Mouse (Mus musculus) T-helper 2 cell (primary cell): ENCODE data around the gene Shisa5.

ENCODE experiments used
- in situ Hi-C: fragments of 300-600 bp; cut with MboI, MseI; formaldehyde crosslinking; loops from one replicate; pipeline ENCODE4 v1.15.1; 2025; ENCODE audit warnings: high pct_unique_total_duplicates

Gene Shisa5

GRCm38 (mm10) chr9:109021428-109021827 lies 16.9 kb upstream of the Shisa5 start:
- in situ Hi-C loops, result no loop called here

GRCm38 (mm10) chr9:109022866-109023685 lies 15.3 kb upstream of the Shisa5 start:
- in situ Hi-C loops, result no loop called here

GRCm38 (mm10) chr9:109027521-109027920 lies 10.8 kb upstream of the Shisa5 start:
- in situ Hi-C loops, result no loop called here

DNA sequence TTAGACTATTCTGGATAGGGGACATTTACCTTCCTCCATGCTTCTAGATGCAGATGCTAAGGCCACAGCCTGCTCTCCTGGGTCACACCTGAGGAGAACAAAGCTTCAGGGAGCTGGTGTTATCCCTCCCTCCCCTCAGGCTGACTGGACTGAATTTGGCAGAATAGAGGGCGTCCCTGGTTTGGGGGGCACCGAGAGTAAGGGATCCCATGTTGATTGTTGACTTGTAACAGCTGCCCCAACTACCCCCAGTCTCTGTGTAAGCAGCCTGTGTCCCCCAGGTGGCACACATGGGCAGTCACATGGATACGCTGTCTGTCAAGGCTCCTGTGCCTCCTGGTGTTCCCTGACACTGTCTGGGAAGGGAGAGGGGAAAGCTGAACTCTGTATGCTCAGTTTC lies 9.9 kb upstream of the Shisa5 start:
- in situ Hi-C loops, result no loop called here

- in situ Hi-C loops, result no loop called here
Observed at GRCm38 (mm10) chr9:109028919-109029318, 9.4 kb upstream of the Shisa5 start.

DNA sequence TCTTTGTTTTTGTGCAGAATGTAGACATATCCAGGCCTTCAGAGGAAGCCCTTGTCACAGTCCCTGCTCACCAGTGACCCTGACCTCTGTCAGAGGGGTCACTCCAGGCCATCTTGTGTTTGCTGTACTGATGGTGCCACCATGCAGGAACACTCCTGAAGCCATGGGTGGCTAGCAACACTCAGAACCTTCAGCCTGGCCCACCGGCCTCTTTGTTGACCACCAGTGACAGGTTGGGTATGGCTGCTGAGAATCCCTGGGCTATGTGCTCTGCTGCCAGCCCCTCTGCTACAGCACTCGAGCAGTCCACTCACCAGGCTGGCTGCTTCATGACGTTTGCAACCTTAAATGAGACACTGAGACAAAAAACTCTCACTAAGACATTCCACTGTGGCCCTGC lies 8.1 kb upstream of the Shisa5 start:
- in situ Hi-C loops, result no loop called here

- in situ Hi-C loops, result no loop called here
Observed at GRCm38 (mm10) chr9:109031001-109031400, 7.4 kb upstream of the Shisa5 start.

GRCm38 (mm10) chr9:109031686-109032085 lies 6.7 kb upstream of the Shisa5 start:
- in situ Hi-C loops, result no loop called here

GRCm38 (mm10) chr9:109032435-109032834 lies 5.9 kb upstream of the Shisa5 start:
- in situ Hi-C loops, result no loop called here

DNA sequence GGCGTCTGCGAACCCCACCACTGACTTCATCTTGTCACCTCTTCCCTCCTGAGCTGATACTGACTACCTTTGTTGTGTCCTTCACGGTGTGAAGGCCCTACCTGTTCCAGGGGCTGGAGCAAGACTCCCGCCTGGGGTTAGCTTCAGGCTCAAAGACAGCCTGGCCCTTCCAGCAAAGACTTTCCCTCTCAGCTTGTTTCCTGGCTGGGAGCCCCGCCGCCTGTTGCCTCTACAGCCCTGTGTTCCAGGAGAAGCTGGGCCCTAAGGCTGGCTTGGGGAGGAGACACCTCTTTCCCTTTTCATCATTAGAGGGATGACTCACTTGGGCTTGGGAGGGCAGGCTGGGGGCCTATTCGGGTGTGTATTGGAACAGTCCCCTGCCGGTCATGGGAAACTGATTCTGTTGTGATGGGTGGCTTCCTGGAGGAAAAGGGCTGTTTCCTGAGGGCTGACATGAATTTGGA lies 568 bp downstream of the Shisa5 start:
- in situ Hi-C loops, result no loop called here

- in situ Hi-C loops, result no loop called here
Observed at GRCm38 (mm10) chr9:109039681-109040080, 1.3 kb downstream of the Shisa5 start.

DNA sequence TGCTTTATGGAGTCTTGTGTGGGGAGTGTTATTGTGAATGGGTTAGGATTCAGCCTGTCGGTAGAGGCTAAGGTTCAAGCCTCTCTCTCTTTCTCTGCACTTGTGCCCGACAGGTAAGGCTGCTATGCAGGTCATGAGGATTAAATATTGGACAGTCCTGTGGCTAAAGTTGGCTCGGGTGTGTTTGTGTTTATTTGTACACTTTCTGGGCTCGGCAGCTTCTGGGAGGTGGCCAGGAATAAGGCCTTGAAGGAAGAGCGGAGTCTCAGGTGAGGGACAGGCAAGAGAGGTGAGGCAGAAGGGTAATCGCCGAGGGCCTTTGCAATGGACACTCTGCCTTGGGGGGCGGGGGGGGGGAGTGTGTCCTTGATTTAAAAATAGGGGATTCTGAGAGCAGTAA lies 1.9 kb downstream of the Shisa5 start:
- in situ Hi-C loops, result no loop called here

- in situ Hi-C loops, result no loop called here
Observed at GRCm38 (mm10) chr9:109040906-109041305, 2.5 kb downstream of the Shisa5 start.

GRCm38 (mm10) chr9:109041351-109041750 lies 3.0 kb downstream of the Shisa5 start:
- in situ Hi-C loops, result no loop called here

DNA sequence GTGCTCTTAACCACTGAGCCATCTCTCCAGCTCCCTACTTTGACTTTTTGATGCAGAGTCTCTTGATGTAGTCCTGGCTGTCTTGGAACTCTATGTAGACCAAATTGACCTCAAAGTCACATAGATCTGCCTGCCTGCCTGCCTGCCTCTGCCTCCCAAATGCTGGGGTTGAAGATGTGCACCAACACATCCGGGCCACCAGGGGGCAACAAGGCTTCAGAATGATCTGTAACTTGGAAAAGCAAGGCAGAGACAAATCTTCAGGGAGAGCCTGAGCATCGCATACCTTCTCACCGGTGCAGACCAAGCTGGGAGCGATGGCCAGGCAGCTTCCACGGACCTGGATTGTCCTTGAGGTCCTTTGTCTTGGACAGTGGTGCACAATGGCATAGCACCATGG lies 7.9 kb downstream of the Shisa5 start:
- in situ Hi-C loops, result no loop called here

DNA sequence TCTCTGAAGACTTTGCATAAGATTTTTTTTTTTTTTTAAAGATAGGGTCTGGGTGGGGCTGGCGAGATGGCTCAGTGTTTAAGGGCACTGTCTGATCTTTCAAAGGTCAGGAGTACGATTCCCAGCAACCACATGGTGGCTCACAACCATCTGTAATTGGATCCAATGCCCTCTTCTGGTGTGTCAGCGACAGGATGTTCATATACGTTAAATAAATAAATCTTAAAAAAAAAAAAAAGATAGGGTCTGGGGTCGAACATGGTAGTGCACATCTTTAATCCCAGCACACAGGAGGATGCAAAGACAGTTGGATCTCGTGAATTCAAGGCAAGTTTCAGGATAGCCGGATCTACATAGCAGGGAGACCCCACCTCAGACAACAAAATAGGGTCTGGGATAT lies 11.0 kb downstream of the Shisa5 start:
- in situ Hi-C loops, result no loop called here

DNA sequence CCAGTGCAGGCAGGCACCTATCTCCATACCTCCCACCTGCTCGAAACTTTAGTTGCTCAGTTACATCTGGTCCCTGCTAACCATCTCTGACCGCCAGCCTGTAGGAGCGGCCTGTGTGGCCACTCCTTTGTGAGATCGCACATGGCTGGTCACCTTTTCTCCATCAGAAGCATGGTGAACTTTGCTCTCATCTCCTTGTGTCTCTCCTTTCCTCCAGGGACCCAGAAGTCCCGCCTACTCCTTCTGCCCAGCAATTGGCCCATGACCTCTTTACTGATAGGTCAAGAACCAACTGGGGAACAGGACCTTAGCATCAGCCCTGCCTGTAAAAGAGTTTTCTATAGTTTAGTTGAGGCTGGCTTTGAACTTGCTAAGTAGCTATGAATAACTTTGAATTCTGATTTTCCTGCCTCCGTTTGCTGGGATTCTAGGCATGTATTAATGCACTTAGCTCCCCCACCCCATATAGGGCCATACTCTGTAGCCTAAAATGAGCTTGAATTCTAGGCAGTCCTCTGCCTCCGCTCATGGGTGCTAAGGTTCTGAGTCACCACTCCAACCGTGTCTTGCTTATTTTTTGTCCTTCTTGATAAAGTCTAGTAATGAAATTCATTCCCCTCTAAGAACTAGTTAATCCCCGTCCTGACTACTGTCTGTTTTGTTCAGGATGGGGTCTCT lies 11.8 kb downstream of the Shisa5 start:
- in situ Hi-C loops, result loop anchor here (5.0 to 25.0 kb wide), 2 partner anchors 483 to 1513 kb away; partner anchors contain the start of genes Cyb561d2, Dalrd3, Ndufaf3 and Nprl2

- in situ Hi-C loops, result loop anchor here (5.0 to 25.0 kb wide), 2 partner anchors 483 to 1513 kb away; partner anchors contain the start of genes Cyb561d2, Dalrd3, Ndufaf3 and Nprl2
Observed at GRCm38 (mm10) chr9:109050674-109050997, 12.3 kb downstream of the Shisa5 start.

GRCm38 (mm10) chr9:109051011-109051501 lies 12.7 kb downstream of the Shisa5 start:
- in situ Hi-C loops, result loop anchor here (5.0 to 25.0 kb wide), 2 partner anchors 484 to 1514 kb away; partner anchors contain the start of genes Cyb561d2, Dalrd3, Ndufaf3 and Nprl2

DNA sequence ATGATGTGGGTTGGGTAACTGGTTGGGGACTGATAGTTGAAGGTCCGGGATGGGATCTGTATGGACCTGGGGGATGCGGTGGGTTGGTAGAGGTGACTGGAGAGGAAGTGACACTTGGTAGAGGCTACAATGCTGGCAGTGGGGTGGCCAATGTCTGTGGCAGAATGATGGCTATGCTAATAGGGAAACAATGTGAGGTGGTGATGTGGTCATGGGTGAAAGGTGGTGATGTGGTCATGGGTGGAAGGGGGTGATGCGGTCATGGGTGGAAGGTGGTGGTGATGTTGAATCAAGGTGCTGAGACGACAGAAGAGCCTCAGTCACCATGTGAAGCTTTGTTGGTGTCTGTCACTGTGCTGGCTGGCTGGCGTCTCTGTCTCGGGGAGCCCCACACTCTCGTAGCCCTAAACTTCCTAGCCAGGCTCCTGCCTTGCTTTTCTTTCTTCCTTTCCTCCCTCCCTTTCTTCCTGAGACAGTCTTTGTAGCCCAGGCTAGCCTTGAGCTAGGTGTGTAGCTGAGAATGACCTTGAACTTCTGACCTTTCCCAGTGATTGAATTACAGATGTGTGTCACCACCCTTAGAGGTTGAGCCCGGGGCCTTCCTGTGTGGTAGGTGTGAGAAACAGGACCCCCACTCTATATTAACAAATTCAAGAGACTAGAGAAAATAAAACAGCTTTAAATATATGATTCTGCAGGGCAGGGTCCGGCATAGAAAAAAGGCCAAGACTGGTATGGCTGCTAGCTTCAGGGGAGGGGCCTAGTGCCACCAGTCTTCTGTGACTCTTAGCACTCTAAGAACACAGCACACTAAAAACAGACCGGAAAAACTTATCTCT lies 13.5 kb downstream of the Shisa5 start:
- in situ Hi-C loops, result loop anchor here (5.0 to 25.0 kb wide), 2 partner anchors 485 to 1515 kb away; partner anchors contain the start of genes Cyb561d2, Dalrd3, Ndufaf3 and Nprl2

- in situ Hi-C loops, result loop anchor here (5.0 to 25.0 kb wide), 2 partner anchors 485 to 1515 kb away; partner anchors contain the start of genes Cyb561d2, Dalrd3, Ndufaf3 and Nprl2
Observed at GRCm38 (mm10) chr9:109052490-109053260, 14.3 kb downstream of the Shisa5 start.
